Mouse (Mus musculus) lung, postnatal 25 days (tissue): ENCODE data around the gene Prdm10.

Source experiments
- DNase-seq: peaks from one replicate; pipeline ENCODE4 v3.0.0; 2022; ENCODE audit warnings: low spot score

Gene Prdm10

DNA sequence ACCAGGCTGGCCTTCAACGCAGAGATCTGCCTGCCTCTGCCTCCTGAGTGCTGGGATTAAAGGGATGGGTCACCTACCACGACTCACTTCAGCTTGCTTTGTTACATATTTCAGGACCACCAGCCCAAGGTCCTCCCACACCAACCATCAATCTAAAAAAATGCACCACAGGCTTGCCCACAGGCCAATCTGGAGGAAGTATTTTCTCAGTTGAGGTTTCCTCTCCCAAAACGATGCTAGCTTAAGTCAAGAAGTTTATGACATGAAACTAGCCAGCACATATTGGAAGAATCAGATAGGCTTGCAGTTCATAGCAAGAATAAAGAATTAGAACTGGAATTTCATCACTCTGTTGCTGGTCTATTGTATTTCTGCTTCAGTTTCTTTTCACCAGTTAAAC, 24.0 kb downstream of the Prdm10 start:
- DNase-seq: no peak

DNA sequence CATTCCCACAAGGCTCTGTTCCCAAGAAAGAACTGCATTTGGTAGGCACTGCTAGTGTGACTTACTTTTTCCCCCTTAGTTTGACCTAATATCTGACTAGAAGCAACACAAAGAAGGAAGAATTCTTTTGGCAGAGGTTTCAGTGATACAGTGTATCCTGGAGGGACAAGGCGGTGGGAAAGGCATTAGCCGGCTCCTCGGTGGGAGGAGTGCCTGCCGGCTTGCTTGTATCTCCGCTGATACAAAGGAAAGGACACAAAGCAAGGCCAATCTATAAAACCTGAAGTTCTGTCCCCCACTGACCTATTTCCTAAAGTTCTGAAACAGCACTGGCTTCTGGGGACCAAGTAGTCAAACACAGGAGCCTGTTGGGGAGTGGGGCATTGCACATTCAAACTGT, 24.8 kb downstream of the Prdm10 start:
- no peak for DNase-seq

DNA sequence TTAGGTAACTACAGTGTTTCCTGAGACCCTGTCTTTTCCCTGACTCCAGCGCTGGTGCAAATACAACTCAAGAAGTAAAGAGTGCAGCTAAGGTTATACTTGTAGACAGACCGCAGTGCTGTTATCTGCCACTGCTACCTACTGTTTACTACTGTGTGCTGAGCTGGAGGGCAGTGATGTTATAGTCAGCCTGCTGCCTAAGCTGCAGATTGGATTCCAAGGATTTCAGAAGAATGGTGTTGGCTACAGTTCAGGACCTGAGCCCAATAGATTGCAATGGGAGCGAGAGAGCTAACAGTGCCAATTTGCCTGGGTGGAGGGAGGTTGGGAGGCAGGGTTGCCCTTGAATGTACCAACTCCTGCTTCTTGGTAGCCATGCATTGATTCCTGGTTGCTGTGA, 25.5 kb downstream of the Prdm10 start:
- no peak for DNase-seq

DNA sequence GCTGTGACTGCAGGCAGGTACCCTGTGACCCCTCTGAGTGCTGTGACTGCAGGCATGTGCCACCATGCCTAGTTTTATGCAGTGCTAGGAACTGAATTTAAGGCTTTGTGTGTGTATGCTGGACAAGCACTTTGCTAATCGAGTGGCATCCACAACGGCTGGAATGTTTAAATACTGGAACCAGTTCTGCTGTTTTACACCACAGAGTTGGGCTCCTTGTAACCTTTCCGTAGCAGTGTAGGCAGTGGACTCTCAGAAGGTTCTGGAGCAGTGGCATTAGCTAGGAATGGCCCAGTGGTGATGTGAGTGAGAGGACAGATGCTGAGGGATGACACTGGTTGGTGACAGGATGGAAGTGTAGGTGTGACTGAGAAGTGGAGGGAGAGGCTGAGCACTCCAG, 26.9 kb downstream of the Prdm10 start:
- no peak for DNase-seq

DNA sequence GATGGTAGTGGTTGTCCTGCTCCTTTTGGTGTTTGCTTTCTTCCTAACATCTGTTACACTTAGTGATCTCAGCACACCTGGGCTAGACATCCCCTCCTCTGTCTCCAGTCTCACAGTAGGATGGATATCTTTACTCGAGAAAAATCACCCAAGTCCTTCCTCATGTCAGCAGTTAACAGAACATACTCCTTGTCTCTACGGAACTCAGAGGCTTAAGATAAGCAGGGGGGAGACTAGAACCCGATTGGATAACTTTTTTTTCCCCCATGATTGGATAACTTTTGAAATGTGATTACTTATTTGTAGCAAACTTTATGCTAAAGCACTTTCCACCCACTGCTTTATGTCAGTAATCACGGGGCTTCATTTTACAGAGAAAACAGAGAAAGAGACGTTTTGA, 28.7 kb downstream of the Prdm10 start:
- no peak for DNase-seq

DNA sequence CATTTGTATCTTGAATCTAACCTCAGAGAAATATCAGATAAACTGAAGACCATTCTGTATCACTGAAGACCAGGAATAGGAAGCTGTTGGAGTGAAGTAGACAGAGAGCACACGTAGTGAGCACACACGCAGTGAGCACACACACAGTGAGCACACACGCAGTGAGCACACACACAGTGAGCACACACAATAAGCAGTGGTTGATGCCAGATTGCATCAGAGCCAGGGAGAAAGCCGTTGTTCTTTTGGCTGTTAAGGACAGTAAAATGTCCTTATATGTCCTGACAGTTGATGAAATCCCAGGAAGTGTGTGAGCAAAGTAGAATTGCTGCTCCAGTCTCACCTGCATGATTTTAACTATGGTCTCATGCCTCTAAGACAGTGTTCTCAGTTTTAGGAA, 30.3 kb downstream of the Prdm10 start:
- no peak for DNase-seq

DNA sequence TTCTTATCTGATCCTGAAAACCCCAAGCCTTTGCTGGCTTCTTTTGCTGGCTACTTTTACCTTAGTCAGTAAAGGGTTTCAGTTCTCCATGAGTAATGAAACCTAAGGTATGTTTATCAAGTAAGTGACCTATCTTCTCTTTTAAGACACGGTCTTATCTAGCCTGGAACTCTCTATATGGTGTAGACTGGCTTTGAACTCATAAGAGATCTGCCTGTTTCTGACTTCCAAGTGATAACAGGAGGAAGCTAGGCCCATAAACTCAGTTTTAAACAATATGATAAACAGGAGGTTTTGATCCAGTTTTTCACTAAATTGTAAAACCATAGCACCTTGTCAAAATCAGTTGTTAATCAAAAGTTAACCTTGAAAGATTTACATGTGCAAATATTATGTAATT, 33.5 kb downstream of the Prdm10 start:
- no peak for DNase-seq

DNA sequence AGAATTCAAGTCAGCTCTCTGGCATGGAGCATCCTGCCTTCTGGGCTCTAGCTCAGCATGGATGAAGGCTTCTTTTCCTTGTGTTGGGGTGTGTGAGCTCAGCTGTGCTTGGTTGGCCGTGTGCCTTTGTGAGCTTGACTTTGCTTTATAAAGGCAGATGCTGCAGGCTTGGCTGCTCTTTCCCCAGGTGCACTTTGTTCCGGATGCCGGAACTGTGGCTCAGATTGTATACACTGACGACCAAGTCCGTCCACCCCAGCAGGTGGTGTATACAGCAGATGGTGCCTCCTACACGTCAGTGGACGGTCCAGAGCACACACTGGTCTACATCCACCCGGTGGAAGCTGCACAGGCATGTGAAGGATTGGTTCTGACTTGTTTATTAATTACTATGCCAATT, 35.6 kb downstream of the Prdm10 start:
- DNase-seq: no peak

DNA sequence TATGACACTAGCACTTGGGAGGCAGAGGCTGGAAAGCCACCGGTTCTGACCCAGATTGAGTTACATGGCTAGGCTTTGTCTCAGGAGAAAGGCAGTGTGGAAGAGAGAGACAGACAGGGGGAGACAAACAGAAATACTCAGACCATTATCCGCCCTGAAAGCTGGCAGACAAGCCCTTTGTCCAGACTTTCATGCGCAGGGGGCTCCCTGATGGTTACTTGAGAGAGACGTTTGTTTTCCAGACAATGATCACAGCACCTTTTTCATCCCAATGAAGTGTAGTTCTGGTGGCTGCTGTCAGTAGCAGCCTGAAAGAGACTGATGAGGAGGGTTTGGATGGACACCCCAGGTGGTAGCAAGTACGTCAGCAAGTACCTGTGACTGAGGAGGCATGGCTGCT, 38.6 kb downstream of the Prdm10 start:
- no peak for DNase-seq

DNA sequence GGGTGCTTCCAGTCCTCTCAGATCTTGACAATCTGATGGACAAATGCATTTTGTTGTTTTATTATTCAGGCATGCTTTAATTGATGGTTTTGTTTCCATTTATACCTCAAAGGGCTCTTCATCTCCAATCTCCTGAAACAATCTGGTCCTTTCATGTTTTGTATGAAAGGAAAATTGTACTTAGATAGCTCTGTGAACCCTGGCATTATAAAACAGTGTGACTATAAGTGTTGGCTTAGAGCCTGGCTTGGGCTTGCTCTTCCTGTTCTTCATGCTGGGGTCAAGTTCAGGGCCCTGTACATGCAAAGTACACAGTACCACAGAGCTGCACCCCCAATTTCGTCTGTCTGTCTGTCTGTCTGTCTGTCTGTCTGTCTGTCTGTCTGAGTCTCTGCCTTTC, 40.4 kb downstream of the Prdm10 start:
- DNase-seq: no peak

DNA sequence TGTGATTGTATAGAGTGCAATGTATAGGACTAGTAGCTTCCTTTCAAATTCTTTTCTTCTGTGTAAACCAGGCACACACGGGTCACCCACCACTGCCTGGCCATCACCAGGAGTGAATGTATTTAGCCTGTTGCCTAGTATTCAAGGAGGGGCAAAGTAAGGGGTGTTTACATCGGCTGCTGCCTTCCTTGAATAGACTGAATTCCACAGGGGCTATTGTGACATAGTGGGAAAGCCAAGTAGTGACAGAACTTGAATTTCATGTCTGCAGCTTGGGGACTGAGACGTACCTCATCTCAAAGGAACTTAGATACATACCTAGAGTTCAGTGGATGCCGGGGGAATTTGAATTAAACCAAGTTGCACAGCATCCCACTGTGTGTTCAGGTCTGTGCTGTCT, 41.2 kb downstream of the Prdm10 start:
- DNase-seq: peak; percentile 57

DNA sequence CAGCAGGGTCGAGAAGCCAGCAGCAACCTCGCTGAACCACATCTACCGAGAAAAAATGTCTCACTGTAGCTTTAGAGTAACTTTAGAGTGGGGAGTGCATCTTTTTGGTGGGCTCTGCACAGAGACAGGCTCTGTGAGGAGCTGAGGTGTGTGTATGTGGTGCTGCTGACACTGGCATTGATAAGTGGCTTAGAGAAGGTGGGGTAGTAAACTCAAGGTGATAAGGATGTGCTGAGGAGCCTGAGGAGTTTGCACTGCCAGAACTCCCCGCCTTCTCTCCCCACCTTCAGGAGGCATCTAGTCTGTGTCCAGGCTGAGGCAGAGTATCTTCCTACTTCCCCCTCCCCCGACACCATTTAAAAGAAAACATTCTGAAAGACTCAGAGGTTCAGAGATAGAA, 41.8 kb downstream of the Prdm10 start:
- DNase-seq: no peak

DNA sequence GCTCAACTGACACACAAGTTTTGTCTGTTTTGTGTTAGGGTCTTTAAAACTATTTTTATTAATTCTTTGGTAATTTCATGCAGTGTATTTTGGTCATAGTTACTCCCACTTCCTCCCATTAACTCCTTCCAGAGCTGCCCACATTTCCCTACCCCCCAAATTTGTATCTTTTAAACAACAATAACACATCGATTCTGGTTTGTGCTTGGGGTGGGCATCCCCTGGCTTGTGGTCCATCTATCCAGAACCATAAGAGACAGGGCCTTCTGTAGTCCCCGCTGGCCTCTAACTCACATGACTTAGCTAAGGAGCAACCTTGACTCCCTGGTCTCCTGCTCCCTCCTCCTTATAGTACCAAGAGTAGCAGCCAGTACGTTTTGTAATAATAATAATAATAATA, 50.5 kb downstream of the Prdm10 start:
- DNase-seq: no peak

DNA sequence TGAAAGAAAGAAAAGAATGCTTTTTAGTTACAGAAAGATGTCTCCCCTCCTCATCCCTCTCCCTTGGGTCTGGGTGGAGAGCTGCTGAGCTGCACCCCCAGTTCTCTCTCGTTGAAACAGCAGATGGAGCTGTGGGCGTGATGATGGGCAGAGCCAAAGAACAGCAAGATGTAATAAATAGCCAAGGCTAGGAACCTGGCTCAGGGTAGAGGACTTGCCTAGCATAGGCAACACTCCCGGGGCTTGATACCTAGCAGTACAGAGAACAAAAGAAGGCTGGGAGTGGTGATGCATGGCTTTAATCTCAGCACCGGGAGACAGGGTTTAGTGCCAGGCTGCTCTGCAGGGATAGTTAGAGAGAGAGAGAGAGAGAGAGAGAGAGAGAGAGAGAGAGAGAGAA, 50.9 kb downstream of the Prdm10 start:
- DNase-seq: no peak

DNA sequence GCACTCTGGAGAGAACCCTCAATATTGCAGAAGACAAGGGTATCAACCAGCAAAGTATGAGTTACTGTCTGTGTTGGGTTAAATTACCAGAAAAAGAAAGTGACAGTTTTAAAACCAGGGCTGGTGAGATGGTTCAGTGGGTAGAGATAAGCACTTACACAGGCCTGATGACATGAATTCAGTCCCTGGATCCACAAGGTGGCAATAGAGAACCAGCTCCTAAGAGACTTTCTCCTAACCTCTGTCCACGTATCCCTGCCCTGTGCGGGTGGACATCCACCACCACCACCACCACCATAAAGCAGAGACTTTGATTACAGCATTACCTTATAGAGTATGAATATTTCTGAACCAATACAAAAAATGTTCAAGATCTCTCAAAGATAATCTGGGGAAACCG, 51.6 kb downstream of the Prdm10 start:
- DNase-seq: peak; percentile 21

DNA sequence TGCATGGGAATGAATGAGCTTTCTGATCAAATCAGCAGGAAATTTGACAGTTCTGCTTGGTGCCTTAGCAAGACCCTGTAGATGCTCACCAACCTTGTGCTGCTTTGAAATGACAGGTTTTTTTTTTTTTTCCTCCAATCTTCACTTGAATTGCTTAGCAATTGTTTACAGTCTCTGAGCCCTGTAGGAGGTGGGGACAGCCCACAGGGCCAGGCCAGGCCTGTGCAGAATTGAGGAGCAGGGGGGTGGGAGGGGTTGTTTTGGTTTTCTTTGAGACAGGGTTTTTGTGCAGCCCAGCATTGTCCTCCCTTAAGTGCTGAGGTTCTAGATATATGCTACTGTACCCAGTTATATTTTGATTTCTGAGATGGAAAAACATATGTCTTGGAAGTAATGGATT, 52.5 kb downstream of the Prdm10 start:
- DNase-seq: no peak

DNA sequence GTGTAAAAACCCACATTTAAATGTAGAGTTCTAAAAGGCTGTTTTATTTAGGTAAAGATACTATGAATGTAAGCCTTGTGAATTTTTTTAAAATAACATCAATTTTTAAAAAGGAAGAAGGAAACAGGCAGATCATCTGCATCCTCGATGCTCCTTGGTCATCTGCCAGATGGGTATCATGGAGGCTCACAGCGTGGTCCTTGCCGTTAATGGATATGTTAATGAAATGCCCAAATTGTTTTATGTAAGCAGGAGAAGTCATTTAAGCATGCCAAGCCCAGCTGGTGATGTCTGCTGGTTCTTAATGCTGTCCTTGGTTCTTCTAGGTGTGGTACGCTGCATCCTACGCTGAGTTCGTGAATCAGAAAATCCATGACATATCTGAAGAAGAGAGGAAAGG, 54.7 kb downstream of the Prdm10 start:
- no peak for DNase-seq

DNA sequence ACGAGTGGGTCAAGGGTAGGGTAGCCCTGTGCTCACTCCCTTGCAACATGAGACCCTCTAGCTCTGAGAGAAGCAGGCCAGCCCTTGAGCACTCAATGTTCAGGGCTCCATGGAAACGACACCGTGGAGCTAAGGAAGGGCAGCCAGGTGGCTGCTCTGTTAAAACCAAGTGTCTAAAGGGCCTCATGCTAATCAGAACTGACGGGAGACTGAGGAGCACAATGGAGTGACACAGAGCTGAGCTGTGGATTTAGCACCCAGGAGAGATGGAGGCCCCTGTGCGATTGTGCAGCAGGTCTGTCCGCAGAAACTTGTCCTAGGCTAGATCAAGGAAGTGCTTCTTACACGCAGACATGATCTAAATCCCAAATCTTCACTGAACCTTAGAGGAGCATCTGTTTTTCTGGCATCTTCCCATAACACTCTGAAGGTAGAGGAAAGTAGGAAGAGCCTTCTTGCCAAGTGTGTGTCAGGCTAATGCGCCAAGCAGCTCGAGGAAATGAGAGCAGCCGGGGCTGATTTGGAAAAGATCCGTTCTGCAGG, 64.0 kb downstream of the Prdm10 start:
- DNase-seq: no peak

DNA sequence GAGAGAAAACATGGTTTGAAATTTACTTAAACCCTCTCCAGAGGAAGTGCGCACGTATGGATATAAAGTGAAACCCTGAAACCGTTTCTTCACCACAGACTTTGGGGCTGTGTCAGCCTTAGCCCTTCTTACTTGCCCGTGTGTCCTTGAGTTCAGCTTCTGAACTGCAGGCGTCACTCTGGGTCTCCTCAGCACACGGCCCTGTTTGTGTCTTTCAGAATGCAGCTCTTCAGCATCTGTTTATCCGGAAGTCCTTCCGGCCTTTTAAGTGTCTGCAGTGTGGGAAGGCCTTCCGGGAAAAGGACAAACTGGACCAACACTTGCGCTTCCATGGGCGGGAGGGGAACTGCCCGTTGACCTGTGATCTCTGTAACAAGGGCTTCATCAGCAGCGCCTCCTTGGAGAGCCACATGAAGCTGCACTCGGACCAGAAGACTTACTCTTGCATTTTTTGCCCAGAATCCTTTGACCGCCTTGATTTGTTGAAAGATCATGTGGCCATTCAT, 66.3 kb downstream of the Prdm10 start:
- peak; percentile 21 for DNase-seq

DNA sequence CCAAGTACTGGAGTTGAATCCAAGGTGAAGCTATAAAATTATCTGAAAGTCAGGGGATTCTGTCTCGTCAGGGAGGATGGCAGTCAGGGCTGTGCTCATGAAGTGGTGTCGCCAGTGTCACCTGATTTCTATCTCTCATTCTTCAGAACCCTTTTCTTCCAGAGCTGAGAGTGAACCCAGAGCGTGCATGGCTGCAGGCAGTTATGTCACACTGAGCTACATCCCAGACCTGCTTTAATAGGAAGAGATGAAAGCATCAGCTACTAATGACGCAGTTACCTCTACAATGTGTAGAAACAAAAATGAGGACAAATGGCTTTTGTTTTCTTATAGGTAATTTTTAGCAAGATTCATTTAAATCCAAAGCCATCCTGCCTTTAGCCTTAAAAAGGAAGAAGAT, 68.1 kb downstream of the Prdm10 start:
- DNase-seq: no peak

DNA sequence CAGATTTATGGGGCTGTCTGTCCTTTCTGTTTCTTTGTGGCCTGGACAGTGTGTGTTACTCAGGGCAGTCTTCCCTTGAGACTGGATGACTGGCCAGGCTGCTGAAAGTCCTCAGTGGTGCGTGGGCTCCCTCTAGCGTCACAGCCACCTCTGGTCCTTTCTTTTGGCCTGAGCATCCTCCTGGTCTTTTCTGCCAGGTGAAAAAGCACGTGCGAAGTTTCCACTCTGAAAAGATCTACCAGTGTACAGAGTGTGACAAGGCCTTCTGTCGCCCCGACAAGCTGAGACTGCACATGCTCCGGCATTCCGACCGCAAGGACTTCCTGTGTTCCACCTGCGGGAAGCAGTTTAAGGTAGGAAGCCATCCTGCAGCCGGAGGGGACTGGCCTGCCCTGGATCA, 68.6 kb downstream of the Prdm10 start:
- DNase-seq: peak; percentile 71

DNA sequence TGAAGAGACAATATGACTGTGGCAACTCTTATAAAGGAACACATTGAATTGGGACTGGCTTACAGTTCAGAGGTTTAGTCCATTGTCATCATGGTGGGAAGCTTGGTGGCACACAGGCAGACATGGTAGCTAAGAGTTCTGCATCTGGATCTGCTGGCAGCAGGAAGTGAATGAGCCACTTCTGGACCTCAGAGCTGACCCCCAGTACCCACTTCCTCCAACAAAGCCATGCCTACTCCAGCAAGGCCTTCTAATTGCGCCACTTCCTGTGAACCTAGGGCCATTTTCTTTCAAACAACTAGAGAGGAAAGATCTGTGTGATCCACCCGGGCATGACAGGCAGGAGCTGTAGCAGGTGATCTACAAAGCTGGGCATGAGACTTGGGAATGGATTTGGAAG, 72.4 kb downstream of the Prdm10 start:
- no peak for DNase-seq

DNA sequence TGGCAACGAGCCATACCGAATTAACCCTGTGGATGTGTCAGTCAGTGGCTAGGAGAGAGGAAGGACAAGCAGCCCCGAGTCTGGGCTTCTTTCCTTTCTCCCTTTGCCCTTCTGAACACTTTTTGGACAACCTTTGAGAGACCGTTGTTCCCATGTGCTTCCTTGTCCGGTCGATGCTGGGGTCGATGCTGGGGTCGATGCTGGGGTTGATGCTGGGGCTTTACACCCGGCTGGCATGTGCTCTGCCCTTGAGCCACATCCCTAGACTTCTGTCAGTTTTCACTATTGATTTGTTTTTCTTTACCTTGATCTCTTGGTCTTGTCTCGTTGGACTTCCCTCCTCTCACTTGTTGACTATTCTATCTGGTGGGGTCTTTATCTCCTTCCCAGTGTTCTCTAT, 73.2 kb downstream of the Prdm10 start:
- no peak for DNase-seq

DNA sequence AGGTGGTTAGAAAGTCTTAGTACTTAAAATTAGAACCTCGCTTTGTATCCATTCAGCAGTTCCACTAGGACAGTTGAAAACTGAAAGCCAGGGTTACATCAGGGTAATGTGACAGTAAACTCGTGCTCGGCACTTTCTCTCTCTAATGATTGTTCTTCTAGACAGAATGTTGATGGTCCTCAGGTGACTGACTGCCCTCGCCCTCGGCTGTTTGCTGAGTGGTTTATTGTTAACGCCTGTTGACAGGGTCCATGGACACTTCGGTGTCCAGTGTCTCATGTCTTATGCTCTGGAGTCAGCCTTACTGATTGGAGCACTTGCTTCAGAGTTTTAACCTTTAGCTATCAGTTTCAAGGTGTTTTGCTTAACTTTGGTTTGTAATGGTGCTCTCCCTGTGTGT, 73.7 kb downstream of the Prdm10 start:
- no peak for DNase-seq
